In the genomic region with DNA sequence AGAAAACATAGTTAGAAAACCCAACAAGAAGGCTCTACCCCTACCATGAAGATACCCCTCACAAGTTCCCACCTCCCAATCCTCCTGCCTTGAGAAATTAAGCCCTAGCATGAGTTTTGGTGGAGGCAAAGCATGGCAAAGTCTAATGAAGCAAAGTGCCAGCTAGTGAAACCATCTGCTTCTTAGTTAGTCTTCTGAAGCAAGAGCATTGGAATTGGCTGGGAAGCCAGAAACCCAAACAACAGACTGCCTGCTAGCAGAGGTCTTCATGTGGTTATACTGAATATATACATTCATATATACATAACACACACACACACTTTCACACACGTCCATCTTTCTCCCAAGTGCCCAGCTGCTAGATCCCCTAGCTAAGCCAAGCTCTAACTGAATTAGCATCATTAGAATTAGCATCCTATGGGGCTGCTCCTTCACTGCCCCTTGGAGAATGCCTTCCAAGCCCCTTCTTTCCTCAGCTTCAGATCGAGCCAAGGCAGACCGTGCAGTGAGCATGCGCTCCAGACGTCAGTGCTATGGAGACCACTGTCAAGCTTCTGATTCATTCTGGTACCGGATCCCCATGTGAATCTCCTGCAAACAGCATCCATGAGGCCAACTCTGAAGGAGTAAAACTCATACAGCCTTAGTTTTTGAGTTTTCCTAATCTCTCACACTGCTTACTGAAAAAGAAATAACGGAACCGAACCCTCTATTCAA, we compare ENCODE assay signal across 27 mouse cellular contexts.
"Had no signal": no experiment of that assay in that cellular context is flagged by ENCODE, and none has a peak within 500 bp of the region (broad histone marks: within the 10 kb centered on the region; RNA-seq: fewer than 3 reads in every experiment).

No protein-coding gene starts in this region.

- DNase-seq: gastrocnemius, adult 2 months; gastrocnemius, postnatal 10 days; gastrocnemius, postnatal 25 days; heart, adult 18-20 months; heart, postnatal 14 days; heart, postnatal 36 days; kidney, adult 11 months; kidney, adult 2 months; kidney, adult 9 months; kidney, postnatal 14 days; kidney, postnatal 36 days; layer of hippocampus, adult 9-11 months; layer of hippocampus, postnatal 36 days; left cerebral cortex, postnatal 4 days had no signal

- H3K9me3 ChIP-seq: heart, embryonic 13.5 days; heart, embryonic 15.5 days; hindbrain, embryonic 13.5 days; hindbrain, embryonic 15.5 days; kidney, embryonic 15.5 days; limb, embryonic 13.5 days; limb, embryonic 15.5 days; liver, embryonic 12.5 days had no signal

- H3K9ac ChIP-seq: heart, embryonic 13.5 days; heart, embryonic 15.5 days; hindbrain, embryonic 13.5 days; hindbrain, embryonic 15.5 days; kidney, embryonic 15.5 days; limb, embryonic 13.5 days; limb, embryonic 15.5 days; liver, embryonic 12.5 days; liver, embryonic 14.5 days had no signal

- H3K4me3 ChIP-seq: gastrocnemius, adult 2 months; heart, embryonic 13.5 days; heart, embryonic 15.5 days; hindbrain, embryonic 13.5 days; hindbrain, embryonic 15.5 days; kidney, embryonic 15.5 days; limb, embryonic 13.5 days; limb, embryonic 15.5 days; liver, embryonic 12.5 days had no signal

- H3K4me1 ChIP-seq: heart, embryonic 13.5 days; heart, embryonic 15.5 days; hindbrain, embryonic 13.5 days; hindbrain, embryonic 15.5 days; kidney, embryonic 15.5 days; limb, embryonic 13.5 days; limb, embryonic 15.5 days; liver, embryonic 12.5 days had no signal

- ATAC-seq: hindbrain, postnatal 0 days; intestine, embryonic 16.5 days; liver, embryonic 12.5 days had no signal

- H3K4me2 ChIP-seq: heart, embryonic 11.5 days; heart, embryonic 13.5 days; heart, embryonic 15.5 days; hindbrain, embryonic 13.5 days; hindbrain, embryonic 15.5 days; kidney, embryonic 15.5 days; limb, embryonic 13.5 days; limb, embryonic 15.5 days; liver, embryonic 12.5 days had no signal

- H3K27ac ChIP-seq: gastrocnemius, adult 2 months; heart, embryonic 13.5 days; heart, embryonic 15.5 days; hindbrain, embryonic 13.5 days; hindbrain, embryonic 15.5 days; hindbrain, postnatal 0 days; kidney, embryonic 15.5 days; kidney, postnatal 0 days; limb, embryonic 13.5 days; limb, embryonic 15.5 days; liver, embryonic 12.5 days; liver, embryonic 14.5 days had no signal

- H3K36me3 ChIP-seq: heart, embryonic 13.5 days; heart, embryonic 15.5 days; hindbrain, embryonic 13.5 days; hindbrain, embryonic 15.5 days; kidney, embryonic 15.5 days; limb, embryonic 13.5 days; limb, embryonic 15.5 days; liver, embryonic 12.5 days had no signal

- H3K27me3 ChIP-seq: heart, embryonic 13.5 days; heart, embryonic 15.5 days; hindbrain, embryonic 13.5 days; hindbrain, embryonic 15.5 days; kidney, embryonic 15.5 days; limb, embryonic 13.5 days; limb, embryonic 15.5 days; liver, embryonic 12.5 days had no signal
